Mouse (Mus musculus): ENCODE measurements around the gene Olfr455. TPM values are rescaled to one million over a fixed set of nuclear protein-coding genes. Genes with fewer than 3 reads are reported as not detected.
A peak's percentile ranks its signal among the peaks of the same experiment; 100 is the strongest.

The Olfr455 gene
- polyA plus RNA-seq, 1 experiment from 2014 or later = not detected

- no peaks in the 10 kb centered on the region for H3K27me3 ChIP-seq
- CTCF ChIA-PET = interaction anchor here (1.2 to 1.5 kb wide), 3 partner anchors 9 to 23 kb away, joined by 3 to 4 read pairs (median 3); no protein-coding TSS in a partner anchor
- no peak for TF ChIP-seq CTCF (IDR thresholded peaks at IDR 0.05)
- no peak for ATAC-seq
- in situ Hi-C loops (cut with MboI; ENCODE audit: low pct_unique_long_range_greater_than_20kb) = no loop called here
- POLR2A ChIA-PET = no interaction called here
- DNase-seq (ENCODE audit: low read depth, low spot score) = no peak
Measured at GRCm38 (mm10) chr6:42560885-42561284, 13.5 kb upstream of the Olfr455 start.

GRCm38 (mm10) chr6:42558641-42559040, 11.3 kb upstream of the Olfr455 start:
- in situ Hi-C loops (cut with MboI; ENCODE audit: low pct_unique_long_range_greater_than_20kb) = no loop called here
- ATAC-seq = no peak
- no peaks in the 10 kb centered on the region for H3K27me3 ChIP-seq

GRCm38 (mm10) chr6:42546180-42546579, 1.2 kb downstream of the Olfr455 start:
- in situ Hi-C loops (cut with MboI; ENCODE audit: low pct_unique_long_range_greater_than_20kb) = no loop called here
- ChIA-PET CTCF (no interaction called here), POLR2A (no interaction called here)
- no peak for DNase-seq (ENCODE audit: low read depth, low spot score)
- TF ChIP-seq CTCF (IDR thresholded peaks at IDR 0.05) = no peak
- ATAC-seq = no peak
- H3K27me3 ChIP-seq = no peaks in the 10 kb centered on the region

More at GRCm38 (mm10) chr6:42558641-42559040, 11.3 kb upstream of the Olfr455 start:
- CTCF ChIA-PET = no interaction called here
- no peak for DNase-seq (ENCODE audit: low read depth, low spot score)
- no peak for TF ChIP-seq CTCF (IDR thresholded peaks at IDR 0.05)
- POLR2A ChIA-PET = no interaction called here

- ChIA-PET POLR2A (no interaction called here), CTCF (interaction anchor here (1.5 kb wide), 2 partner anchors 11 to 16 kb away, joined by 3 read pairs; no protein-coding TSS in a partner anchor)
- H3K27me3 ChIP-seq = no peaks in the 10 kb centered on the region
- DNase-seq (ENCODE audit: low read depth, low spot score) (no peak), ATAC-seq (no peak)
- no peak for TF ChIP-seq CTCF (IDR thresholded peaks at IDR 0.05)
- in situ Hi-C loops (cut with MboI; ENCODE audit: low pct_unique_long_range_greater_than_20kb) = no loop called here
Measured at GRCm38 (mm10) chr6:42545451-42545885, 1.9 kb downstream of the Olfr455 start.

DNA sequence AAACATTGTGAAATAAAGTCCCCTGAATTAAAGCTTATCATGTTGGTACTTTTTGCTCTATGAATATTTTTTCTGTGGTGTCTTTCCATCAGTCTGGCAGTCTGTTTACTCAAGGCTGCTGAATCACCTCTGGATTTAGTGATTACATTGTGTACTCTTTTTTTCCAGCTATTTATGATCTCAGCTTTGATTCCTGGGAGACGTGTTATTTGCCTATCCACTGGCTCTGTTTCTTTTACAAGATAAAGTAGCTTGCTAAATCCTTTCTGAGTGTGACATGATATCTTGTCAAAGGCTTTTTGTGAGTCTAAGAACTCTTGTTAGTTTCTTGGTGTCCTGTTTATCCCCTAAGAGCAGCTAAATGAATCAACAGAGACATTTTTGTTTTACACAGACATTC, 2.5 kb downstream of the Olfr455 start:
- POLR2A ChIA-PET = no interaction called here
- no peak for ATAC-seq
- in situ Hi-C loops (cut with MboI; ENCODE audit: low pct_unique_long_range_greater_than_20kb) = no loop called here
- CTCF ChIA-PET = interaction anchor here (1.3 to 1.5 kb wide), 3 partner anchors 10 to 37 kb away, joined by 3 read pairs; no protein-coding TSS in a partner anchor
- DNase-seq (ENCODE audit: low read depth, low spot score) = no peak
- TF ChIP-seq CTCF (IDR thresholded peaks at IDR 0.05) = no peak
- no peaks in the 10 kb centered on the region for H3K27me3 ChIP-seq

GRCm38 (mm10) chr6:42542036-42543031, 5.1 kb downstream of the Olfr455 start:
- TF ChIP-seq CTCF (IDR thresholded peaks at IDR 0.05) = no peak
- in situ Hi-C loops (cut with MboI; ENCODE audit: low pct_unique_long_range_greater_than_20kb) = no loop called here
- ATAC-seq (peak; percentile 90), DNase-seq (ENCODE audit: low read depth, low spot score) (peak; percentile 53)
- ChIA-PET CTCF (interaction anchor here (1.0 kb wide), 2 partner anchors 63 to 188 kb away, joined by 3 read pairs; no protein-coding TSS in a partner anchor), POLR2A (no interaction called here)
- no peaks in the 10 kb centered on the region for H3K27me3 ChIP-seq

- in situ Hi-C loops (cut with MboI; ENCODE audit: low pct_unique_long_range_greater_than_20kb) = no loop called here
- DNase-seq (ENCODE audit: low read depth, low spot score) = no peak
- CTCF ChIA-PET = no interaction called here
- no peaks in the 10 kb centered on the region for H3K27me3 ChIP-seq
- no peak for TF ChIP-seq CTCF (IDR thresholded peaks at IDR 0.05)
- no peak for ATAC-seq
- POLR2A ChIA-PET = no interaction called here
Measured at GRCm38 (mm10) chr6:42540681-42541080, 6.7 kb downstream of the Olfr455 start.

- in situ Hi-C loops (cut with MboI; ENCODE audit: low pct_unique_long_range_greater_than_20kb) = no loop called here
- no peaks in the 10 kb centered on the region for H3K27me3 ChIP-seq
- TF ChIP-seq CTCF (IDR thresholded peaks at IDR 0.05) = no peak
- ChIA-PET CTCF (no interaction called here), POLR2A (no interaction called here)
- ATAC-seq (no peak), DNase-seq (ENCODE audit: low read depth, low spot score) (no peak)
Measured at GRCm38 (mm10) chr6:42539711-42540110, 7.7 kb downstream of the Olfr455 start.

- CTCF ChIA-PET = interaction anchor here (1.2 kb wide), 1 partner anchor 70 kb away, joined by 3 read pairs; no protein-coding TSS in a partner anchor
- DNase-seq (ENCODE audit: low read depth, low spot score) (no peak), ATAC-seq (peak; percentile 86)
- H3K27me3 ChIP-seq = no peaks in the 10 kb centered on the region
- in situ Hi-C loops (cut with MboI; ENCODE audit: low pct_unique_long_range_greater_than_20kb) = no loop called here
- no peak for TF ChIP-seq CTCF (IDR thresholded peaks at IDR 0.05)
- POLR2A ChIA-PET = no interaction called here
Measured at GRCm38 (mm10) chr6:42513461-42513860, 33.9 kb downstream of the Olfr455 start.

- ChIA-PET POLR2A (no interaction called here), CTCF (interaction anchor here (1.4 to 2.4 kb wide), 2 partner anchors 9 to 18 kb away, joined by 3 to 7 read pairs; no protein-coding TSS in a partner anchor)
- no peaks in the 10 kb centered on the region for H3K27me3 ChIP-seq
- DNase-seq (ENCODE audit: low read depth, low spot score) (no peak), ATAC-seq (no peak)
- no peak for TF ChIP-seq CTCF (IDR thresholded peaks at IDR 0.05)
- in situ Hi-C loops (cut with MboI; ENCODE audit: low pct_unique_long_range_greater_than_20kb) = no loop called here
Measured at GRCm38 (mm10) chr6:42509311-42509710, 38.1 kb downstream of the Olfr455 start.

GRCm38 (mm10) chr6:42503478-42503877, 43.9 kb downstream of the Olfr455 start:
- DNase-seq (ENCODE audit: low read depth, low spot score) (no peak), ATAC-seq (no peak)
- in situ Hi-C loops (cut with MboI; ENCODE audit: low pct_unique_long_range_greater_than_20kb) = no loop called here
- ChIA-PET POLR2A (interaction anchor here (0.7 kb wide), 1 partner anchor 210 kb away, joined by 5 read pairs; no protein-coding TSS in a partner anchor), CTCF (interaction anchor here (0.7 kb wide), 2 partner anchors 80 to 127 kb away, joined by 3 read pairs; no protein-coding TSS in a partner anchor)
- H3K27me3 ChIP-seq = no peaks in the 10 kb centered on the region
- TF ChIP-seq CTCF (IDR thresholded peaks at IDR 0.05) = no peak

All from Patski (cell line).